Mouse (Mus musculus): ENCODE measurements around the gene Xlr5a.
"Not testable (repeated sequence)": the region's sequence is repeated elsewhere in the genome, so short reads cannot be mapped to it uniquely, and the experiment has no call there.

The Xlr5a gene

DNA sequence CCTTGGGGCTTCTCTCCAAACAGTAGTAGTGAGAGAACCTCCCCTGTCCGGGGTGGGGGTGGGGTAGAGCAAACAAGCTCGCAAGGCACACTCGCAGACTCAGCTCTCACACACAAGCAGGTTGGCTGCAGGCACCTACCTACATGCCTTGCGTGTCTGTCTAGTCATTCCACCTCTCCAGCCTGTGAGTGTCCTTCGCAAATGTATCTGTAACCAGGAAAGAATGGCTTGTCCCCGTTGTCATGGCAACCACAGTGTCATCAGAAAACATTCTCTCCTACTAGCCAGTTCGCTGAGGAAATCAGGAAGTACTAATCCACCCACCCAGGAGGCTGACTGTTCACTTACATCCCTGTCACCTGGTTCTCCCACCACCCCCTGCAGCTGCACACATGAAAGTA, 149.6 kb downstream of the Xlr5a start:
- DNase-seq: not testable (repeated sequence)

DNA sequence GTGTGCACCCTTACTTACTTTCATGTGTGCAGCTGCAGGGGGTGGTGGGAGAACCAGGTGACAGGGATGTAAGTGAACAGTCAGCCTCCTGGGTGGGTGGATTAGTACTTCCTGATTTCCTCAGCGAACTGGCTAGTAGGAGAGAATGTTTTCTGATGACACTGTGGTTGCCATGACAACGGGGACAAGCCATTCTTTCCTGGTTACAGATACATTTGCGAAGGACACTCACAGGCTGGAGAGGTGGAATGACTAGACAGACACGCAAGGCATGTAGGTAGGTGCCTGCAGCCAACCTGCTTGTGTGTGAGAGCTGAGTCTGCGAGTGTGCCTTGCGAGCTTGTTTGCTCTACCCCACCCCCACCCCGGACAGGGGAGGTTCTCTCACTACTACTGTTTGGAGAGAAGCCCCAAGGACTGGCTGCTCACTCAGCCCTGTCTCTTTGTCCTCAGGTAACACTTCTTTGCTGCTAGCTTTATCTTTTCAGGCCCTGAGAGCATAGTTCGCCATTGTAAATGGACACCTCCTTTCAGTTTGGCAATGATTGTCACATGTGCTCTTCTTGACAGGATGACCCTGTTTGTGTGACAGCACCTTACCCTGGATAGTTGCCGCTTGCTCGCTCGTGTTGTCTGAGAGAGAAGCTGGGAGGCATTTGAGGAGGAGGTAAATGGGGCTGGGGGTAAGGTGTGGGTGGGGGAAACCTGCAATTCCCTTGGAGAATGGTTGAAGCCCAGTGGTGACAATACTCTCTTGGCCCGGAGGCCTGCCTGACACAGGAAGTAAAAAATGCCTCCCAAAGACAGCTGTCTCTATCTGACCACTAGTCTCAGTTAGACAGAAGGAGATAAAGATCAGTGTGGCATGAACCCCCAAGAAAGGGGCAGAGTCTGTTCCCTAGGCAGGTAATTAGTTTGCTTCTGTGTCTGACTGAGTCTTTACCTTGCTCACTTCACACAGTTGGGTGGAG, 169.6 kb downstream of the Xlr5a start:
- not testable (repeated sequence) for DNase-seq

GRCm38 (mm10) chrX:73116747-73117146, 176.0 kb downstream of the Xlr5a start, which contains the start of gene Gm14685:
TSS of gene Gm14685 (plus strand) at chrX:73117047.
- not testable (repeated sequence) for DNase-seq

GRCm38 (mm10) chrX:73096941-73097508, 195.8 kb downstream of the Xlr5a start, which contains the start of gene Xlr3a:
TSS of gene Xlr3a (minus strand) at chrX:73097095.
- peak; percentile 3 for DNase-seq

GRCm38 (mm10) chrX:73082267-73083055, 210.3 kb downstream of the Xlr5a start, which contains the start of gene Xlr4a:
TSS of gene Xlr4a (minus strand) at chrX:73082478.
- DNase-seq: not testable (repeated sequence)

GRCm38 (mm10) chrX:73066765-73067312, 225.9 kb downstream of the Xlr5a start:
- DNase-seq: not testable (repeated sequence)

DNA sequence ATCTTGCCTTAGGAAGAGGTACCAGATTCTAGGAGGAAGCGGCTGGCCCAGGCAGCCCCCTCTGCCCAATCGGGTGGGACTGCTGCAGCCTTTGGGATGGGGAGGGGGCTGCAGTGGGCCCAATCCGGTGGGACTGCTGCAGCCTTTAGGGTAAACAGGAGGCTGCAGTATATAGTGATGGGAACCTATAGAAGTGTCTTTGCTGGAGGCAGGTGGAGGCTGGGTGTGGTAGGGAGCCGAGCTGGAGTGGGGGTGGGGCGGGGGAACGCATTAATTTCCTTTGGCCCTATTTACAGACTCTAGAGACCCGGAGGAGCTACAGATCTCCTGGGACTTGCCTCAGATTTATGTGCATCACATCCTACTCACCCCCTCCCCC, 228.4 kb downstream of the Xlr5a start, which contains the start of gene Pnma3:
TSS of gene Pnma3 (plus strand) at position 373 of the 379 bp plus-strand sequence.
- no peak for DNase-seq

DNA sequence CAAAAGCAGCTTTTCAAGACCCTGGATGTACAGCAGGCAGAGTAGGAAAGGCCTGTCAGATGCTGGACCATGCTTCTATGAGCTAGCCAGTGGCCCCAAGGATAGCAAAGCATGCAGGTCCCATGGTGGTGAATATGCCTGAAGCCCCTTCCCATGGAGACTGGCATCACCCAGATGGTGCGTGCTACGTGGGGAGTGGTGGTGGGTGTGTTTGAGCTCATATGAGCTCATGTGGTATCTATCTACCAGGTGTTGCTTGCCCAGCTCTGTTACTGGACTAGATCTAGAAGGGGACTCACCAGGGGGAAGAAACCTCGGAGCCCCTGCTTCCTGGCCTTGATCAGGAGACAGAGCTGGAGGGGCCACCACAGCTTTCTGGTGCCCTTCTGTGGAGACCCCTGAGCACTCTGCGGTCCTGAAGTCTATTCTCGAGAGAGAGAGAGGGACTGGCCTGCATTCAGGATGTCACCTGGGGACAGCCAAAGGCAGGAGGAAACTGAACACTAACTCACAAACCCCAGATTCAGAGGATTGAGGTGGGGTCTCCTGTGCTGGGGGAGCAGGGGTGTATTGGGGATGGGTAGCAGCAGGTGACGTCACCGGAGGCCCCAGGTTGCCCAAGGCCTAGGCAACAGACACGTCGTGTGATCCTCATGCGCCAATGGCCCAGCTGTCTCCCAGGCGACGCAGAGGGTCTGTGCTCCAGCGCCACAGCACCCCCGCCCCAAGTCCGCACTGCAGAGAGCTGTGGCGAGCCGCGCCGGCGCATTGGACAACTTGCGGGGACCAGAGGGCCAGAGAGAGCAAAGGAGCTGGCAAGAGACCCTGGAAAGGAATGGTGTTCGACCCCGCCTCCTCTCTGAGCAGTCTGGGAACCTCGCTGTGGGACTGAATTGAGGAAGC, 229.0 kb downstream of the Xlr5a start:
- peak; percentile 42 for DNase-seq

DNA sequence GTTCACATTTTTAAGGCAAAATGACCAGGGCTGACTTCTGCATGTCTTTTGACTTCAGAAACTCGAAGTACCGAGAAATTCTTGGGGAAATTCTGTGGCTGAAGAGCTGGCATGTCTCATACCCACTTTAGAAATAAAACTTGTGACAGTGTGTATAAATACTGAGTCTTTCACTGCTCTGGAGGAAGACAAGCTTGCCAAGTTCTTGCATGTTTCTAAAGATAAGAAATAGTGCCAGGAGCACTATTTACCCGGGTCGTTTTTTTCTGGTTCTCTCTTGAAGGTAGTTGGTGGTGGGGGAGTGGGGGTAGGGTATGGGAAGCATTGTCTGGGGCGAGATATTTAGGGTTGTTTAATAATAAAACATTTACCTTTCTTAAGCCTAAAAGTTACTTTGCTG, 230.5 kb downstream of the Xlr5a start:
- DNase-seq: no peak

GRCm38 (mm10) chrX:73061528-73061927, 231.2 kb downstream of the Xlr5a start:
- DNase-seq: no peak

All from layer of hippocampus, adult 9-11 months (tissue).